Mouse (Mus musculus): ENCODE measurements around the gene Pik3c2a.

GRCm38 (mm10) chr7:116425771-116426170 is 17.5 kb downstream of the Pik3c2a start:
- TF ChIP-seq CHD2 (IDR thresholded peaks at IDR 0.05; ENCODE audit: low read depth, low read length): no peak
- no peak for TF ChIP-seq ZC3H11A (IDR thresholded peaks at IDR 0.05; ENCODE audit: borderline replicate concordance, low read depth, low read length)
- no peak for TF ChIP-seq HCFC1 (IDR thresholded peaks at IDR 0.05; ENCODE audit: borderline replicate concordance, insufficient read depth, low read length)
- no peak for TF ChIP-seq MAFK (IDR thresholded peaks at IDR 0.05; ENCODE audit: insufficient read depth, low read depth, low read length)
- TF ChIP-seq ZNF384 (IDR thresholded peaks at IDR 0.05; ENCODE audit: low read depth, low read length): no peak
